40 mouse cellular contexts compared by ENCODE assay signal in genomic region chr15:77520596-77520995, GRCm38 (mm10). TPM values are rescaled to one million over a fixed set of nuclear protein-coding genes. Genes with fewer than 3 reads are reported as not detected.
"Had no signal": no experiment of that assay in that cellular context is flagged by ENCODE, and none has a peak within 500 bp of the region (broad histone marks: within the 10 kb centered on the region; RNA-seq: fewer than 3 reads in every experiment).

No protein-coding gene starts in this region.

RNA-seq across cellular contexts. Expression of gene Apol7c, which starts 12.5 kb away (rescaled TPM):
- total RNA-seq: left cerebral cortex, postnatal 10 days; left cerebral cortex, postnatal 14 days; left cerebral cortex, postnatal 25 days; left cerebral cortex, postnatal 36 days; left cerebral cortex, postnatal 4 days; liver, adult 2 months; megakaryocyte progenitor cell, adult 5-6 weeks; megakaryocyte-erythroid progenitor cell, adult 5-6 weeks; midbrain, postnatal 0 days; monocyte, adult 5-6 weeks had no signal
- polyA plus RNA-seq: limb, embryonic 10.5 days; limb, embryonic 11.5 days; limb, embryonic 12.5 days; limb, embryonic 13.5 days; limb, embryonic 15.5 days; liver, embryonic 12.5 days; liver, embryonic 13.5 days; liver, embryonic 15.5 days; liver, postnatal 0 days; lung, embryonic 14.5 days; lung, embryonic 16.5 days; midbrain, embryonic 10.5 days; midbrain, embryonic 11.5 days; midbrain, embryonic 12.5 days; midbrain, embryonic 13.5 days; midbrain, embryonic 14.5 days; midbrain, embryonic 15.5 days; midbrain, embryonic 16.5 days; midbrain, postnatal 0 days; myocyte; neural tube, embryonic 11.5 days; neural tube, embryonic 12.5 days had no signal

RNA-seq across cellular contexts. Expression of gene Apol11a, which starts 12.5 kb away (rescaled TPM):
- total RNA-seq: left cerebral cortex, postnatal 10 days; left cerebral cortex, postnatal 14 days; left cerebral cortex, postnatal 25 days; left cerebral cortex, postnatal 36 days; left cerebral cortex, postnatal 4 days; liver, adult 2 months; megakaryocyte progenitor cell, adult 5-6 weeks; megakaryocyte-erythroid progenitor cell, adult 5-6 weeks; midbrain, postnatal 0 days; monocyte, adult 5-6 weeks had no signal
- polyA plus RNA-seq: limb, embryonic 10.5 days; limb, embryonic 11.5 days; limb, embryonic 12.5 days; limb, embryonic 13.5 days; limb, embryonic 14.5 days; limb, embryonic 15.5 days; liver, adult 2 months; liver, embryonic 11.5 days; liver, postnatal 0 days; lung, adult 2 months; lung, embryonic 14.5 days; lung, embryonic 15.5 days; lung, embryonic 16.5 days; lung, postnatal 0 days; macrophage; midbrain, embryonic 10.5 days; midbrain, embryonic 11.5 days; midbrain, embryonic 12.5 days; midbrain, embryonic 13.5 days; midbrain, embryonic 14.5 days; midbrain, embryonic 15.5 days; midbrain, embryonic 16.5 days; midbrain, postnatal 0 days; neural tube, embryonic 11.5 days; neural tube, embryonic 12.5 days had no signal

RNA-seq across cellular contexts. Expression of gene 1700025B11Rik, which starts 41.1 kb away (rescaled TPM):
- total RNA-seq: left cerebral cortex, postnatal 10 days; left cerebral cortex, postnatal 14 days; left cerebral cortex, postnatal 25 days; left cerebral cortex, postnatal 36 days; left cerebral cortex, postnatal 4 days; liver, adult 2 months; megakaryocyte progenitor cell, adult 5-6 weeks; megakaryocyte, adult 5-6 weeks; megakaryocyte-erythroid progenitor cell, adult 5-6 weeks; midbrain, postnatal 0 days; monocyte, adult 5-6 weeks had no signal
- polyA plus RNA-seq: limb, embryonic 10.5 days; limb, embryonic 11.5 days; limb, embryonic 12.5 days; limb, embryonic 13.5 days; limb, embryonic 14.5 days; limb, embryonic 15.5 days; liver, adult 2 months; liver, embryonic 11.5 days; liver, embryonic 12.5 days; liver, embryonic 13.5 days; liver, embryonic 14.5 days; liver, embryonic 15.5 days; liver, embryonic 16.5 days; liver, postnatal 0 days; lung, adult 2 months; lung, embryonic 14.5 days; lung, embryonic 15.5 days; lung, embryonic 16.5 days; lung, postnatal 0 days; macrophage; midbrain, embryonic 10.5 days; midbrain, embryonic 11.5 days; midbrain, embryonic 12.5 days; midbrain, embryonic 13.5 days; midbrain, embryonic 14.5 days; midbrain, embryonic 15.5 days; midbrain, embryonic 16.5 days; myocyte; neural tube, embryonic 11.5 days; neural tube, embryonic 12.5 days had no signal

RNA-seq across cellular contexts. Expression of gene Apol10a, which starts 43.7 kb away (rescaled TPM):
- total RNA-seq: left cerebral cortex, postnatal 10 days; left cerebral cortex, postnatal 14 days; left cerebral cortex, postnatal 25 days; left cerebral cortex, postnatal 36 days; left cerebral cortex, postnatal 4 days; liver, adult 2 months; megakaryocyte progenitor cell, adult 5-6 weeks; megakaryocyte-erythroid progenitor cell, adult 5-6 weeks; midbrain, postnatal 0 days had no signal
- polyA plus RNA-seq: limb, embryonic 10.5 days; limb, embryonic 11.5 days; limb, embryonic 12.5 days; limb, embryonic 13.5 days; limb, embryonic 14.5 days; limb, embryonic 15.5 days; liver, embryonic 11.5 days; liver, embryonic 15.5 days; liver, embryonic 16.5 days; liver, postnatal 0 days; lung, adult 2 months; lung, embryonic 14.5 days; lung, embryonic 15.5 days; lung, embryonic 16.5 days; lung, postnatal 0 days; macrophage; midbrain, embryonic 10.5 days; midbrain, embryonic 11.5 days; midbrain, embryonic 12.5 days; midbrain, embryonic 13.5 days; midbrain, embryonic 14.5 days; midbrain, embryonic 15.5 days; midbrain, embryonic 16.5 days; midbrain, postnatal 0 days; myocyte; neural tube, embryonic 11.5 days; neural tube, embryonic 12.5 days had no signal
